Mouse (Mus musculus) gastrocnemius, postnatal 4 days (tissue): ENCODE results near the gene Creg1. TPM values are rescaled to one million over a fixed set of nuclear protein-coding genes. Genes with fewer than 3 reads are reported as not detected.

Experiments used
- DNase-seq, 2 experiments: peaks; one replicate each; pipeline ENCODE4 v3.0.0; 2021 to 2022; ENCODE audit warnings: low spot score in 2 of 2, mixed read lengths in 2 of 2
- long read RNA-seq, 2 experiments: library from polyadenylated mRNA; stranded (forward); transcript quantifications; one replicate each; pipeline ENCODE4 v2.0.0; 2021
- total RNA-seq, 2 experiments: library from RNA; stranded (reverse); gene quantifications; 2 replicates each; pipeline ENCODE4 v1.2.3; 2021

The Creg1 gene
- 10 to 100 TPM; 27.5 to 28.3 TPM for total RNA-seq
- long read RNA-seq, experiment 1, transcript Creg1-202 (4 exons, 2,163 nt), result major isoform, 41 of 47 reads
- long read RNA-seq, experiment 1, partial matches to known transcripts, result 5 of 47 reads
- long read RNA-seq, experiment 1, other reads (novel, unspliced or antisense), result 1 of 47 reads
- long read RNA-seq, experiment 2, transcript Creg1-202 (4 exons, 2,163 nt), result major isoform, 63 of 65 reads
- long read RNA-seq, experiment 2, partial matches to known transcripts, result 0 of 65 reads
- long read RNA-seq, experiment 2, other reads (novel, unspliced or antisense), result 2 of 65 reads

DNA sequence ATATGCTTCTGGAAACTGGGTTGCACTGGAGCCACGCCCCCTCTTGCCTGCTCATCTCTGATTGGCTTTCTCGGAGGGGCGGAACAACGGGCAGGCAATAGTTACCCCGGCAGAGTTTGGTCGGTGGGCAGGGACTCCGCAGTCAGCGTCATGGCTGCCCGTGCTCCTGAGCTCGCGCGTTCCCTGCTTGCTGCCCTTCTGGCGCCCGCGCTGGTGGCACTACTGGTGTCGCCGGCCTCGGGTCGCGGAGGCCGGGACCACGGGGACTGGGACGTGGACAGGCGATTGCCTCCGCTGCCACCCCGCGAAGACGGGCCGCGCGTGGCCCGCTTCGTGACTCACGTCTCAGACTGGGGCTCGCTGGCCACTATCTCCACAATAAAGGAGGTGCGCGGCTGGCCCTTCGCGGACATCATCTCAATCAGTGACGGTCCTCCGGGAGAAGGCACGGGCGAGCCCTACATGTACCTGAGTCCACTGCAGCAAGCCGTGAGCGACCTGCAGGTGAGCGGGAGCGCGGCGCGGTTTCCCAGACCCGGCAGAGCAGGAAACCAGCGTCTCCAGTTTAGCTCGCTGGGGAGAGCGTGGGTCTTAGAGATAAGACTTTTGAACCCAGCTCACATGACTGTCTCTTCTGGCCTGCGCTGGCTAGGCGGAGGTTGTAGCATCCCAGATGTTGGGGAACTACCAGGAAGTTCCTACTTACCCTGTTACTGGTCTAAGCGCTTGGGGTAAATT, at the start of gene Creg1:
Creg1 (plus strand) TSS at position 112 of the 738 bp plus-strand sequence.
- DNase-seq, result peak; percentile 79 to 91

DNA sequence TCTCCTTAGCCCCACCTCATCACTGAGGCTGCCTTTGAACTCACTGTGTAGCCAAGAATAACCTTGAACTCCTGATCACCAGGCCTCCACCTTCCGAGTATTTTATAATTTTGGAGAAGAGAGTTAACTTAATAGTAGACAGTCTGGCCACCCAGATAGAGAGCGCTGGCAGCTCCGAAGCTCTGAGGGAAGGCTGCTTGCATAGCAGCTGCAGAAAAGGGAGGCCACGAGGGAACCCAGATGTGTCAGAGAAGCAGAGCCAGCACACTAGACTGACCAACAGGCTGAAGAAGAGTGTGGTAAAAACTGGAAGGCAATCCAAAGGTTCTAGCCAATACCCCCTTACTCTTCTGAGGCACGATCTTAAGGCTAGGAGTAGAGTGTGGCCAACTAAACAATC, 49.7 kb upstream of the Creg1 start:
- DNase-seq, result peak in 1 of 2 experiments; percentile 46

- no peak for DNase-seq
Observed at GRCm38 (mm10) chr1:165716426-165716825, 47.1 kb upstream of the Creg1 start.

DNA sequence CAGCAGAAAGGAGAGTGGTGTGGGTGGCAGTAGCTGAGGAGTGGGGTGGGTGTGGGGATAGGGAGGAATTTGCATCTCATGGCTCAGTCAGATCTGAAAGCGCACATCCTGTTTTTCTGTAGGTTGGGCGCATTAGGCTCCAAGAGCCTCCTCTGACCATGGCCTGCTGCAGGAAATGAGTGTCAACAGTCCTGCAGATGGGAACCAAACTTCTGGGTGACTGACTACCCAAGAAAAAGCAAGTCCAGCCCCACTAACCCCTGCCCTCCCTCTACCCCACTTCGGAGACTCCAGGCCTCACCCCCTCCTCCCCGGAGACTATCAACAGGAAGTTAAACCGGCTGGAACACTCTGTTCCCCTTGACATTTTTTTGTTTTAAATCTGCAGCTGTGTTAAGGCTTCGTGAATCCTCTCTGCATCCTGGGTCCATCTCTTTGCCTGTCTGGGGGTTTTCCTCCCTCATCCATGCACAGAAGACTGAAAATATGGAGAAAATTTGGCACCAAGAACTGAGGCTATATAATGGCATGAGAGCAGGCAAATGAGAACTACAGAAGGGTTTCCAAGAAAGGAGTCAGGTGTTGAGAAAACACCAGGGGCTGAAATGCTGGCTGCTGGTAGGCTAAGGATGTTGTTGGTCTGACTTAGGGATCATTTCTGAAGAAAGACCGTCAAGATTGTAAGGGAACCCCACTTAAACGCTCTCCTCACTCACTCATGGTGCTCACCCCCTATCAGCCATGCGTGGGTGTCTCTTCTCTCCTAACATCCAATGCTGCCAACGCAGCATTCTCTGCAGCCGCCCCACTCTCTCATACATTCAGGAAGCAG, 45.6 kb upstream of the Creg1 start:
- peak in 1 of 2 experiments; percentile 30 for DNase-seq

- peak in 1 of 2 experiments; percentile 8 for DNase-seq
Observed at GRCm38 (mm10) chr1:165718543-165719105, 44.9 kb upstream of the Creg1 start.

DNA sequence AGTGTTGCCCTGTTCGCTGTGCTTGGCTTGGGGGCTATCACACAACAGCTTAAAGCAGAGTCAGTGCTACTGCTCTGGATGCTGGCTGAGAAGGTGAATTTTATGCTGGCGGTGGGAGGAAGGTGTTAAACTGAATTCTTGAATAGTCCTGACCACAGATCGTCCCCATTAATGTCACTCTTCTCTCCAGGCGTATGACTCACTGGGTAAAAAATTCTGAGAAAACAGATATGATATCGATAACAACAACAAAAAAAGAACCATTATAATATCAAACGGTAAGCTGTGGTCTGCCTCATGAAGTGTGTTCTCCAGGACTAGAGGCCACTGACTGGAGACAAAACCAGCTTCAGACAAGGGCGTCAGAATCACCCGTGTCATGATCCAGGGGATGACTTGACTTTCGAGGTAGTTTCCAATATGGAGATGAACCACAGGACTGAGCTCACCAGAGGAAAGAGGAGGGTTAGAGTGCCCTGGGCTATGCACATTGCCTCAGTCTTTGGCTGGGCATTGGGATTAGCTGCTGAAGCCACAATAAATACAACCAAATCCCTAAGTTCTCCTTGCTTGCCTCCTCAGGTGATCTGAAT, 40.9 kb upstream of the Creg1 start:
- no peak for DNase-seq

DNA sequence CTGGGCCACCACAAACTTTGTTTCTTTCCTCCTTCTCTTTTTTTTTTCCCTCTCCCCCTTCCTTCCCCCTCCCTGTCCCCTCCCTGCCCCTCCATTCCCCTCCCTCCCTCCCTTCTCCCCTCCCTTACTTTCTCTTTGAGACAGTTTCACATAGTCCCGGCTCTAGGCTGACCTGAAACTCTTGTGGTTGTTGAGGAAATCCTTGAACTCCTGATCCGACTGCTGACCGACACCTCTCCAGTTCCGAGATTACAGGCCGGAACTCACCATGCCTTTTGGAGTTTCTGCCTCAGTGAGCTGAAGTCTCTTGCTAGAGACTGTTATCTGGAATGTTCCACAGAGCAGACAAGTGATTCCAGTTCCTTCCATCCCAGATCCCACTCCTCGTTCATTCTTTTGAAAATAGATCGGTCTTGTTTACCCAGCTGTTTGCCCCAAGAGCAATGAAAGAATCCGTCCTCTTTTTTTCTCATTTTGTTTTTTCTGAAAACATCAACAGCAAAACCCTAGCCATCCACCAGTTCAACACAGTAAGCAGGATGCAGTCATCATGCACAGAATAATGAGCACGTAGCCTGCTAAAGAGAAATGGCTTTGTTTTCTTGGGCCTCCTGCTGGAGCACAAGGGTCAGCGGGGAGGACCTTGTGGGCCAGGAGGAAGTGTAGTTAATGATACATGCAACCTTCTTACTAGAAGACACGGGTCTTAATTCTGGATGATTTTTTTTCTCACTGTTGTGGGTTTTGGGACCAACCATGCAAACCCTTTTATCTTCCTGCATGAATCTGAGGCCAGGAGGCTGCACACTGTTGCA, 39.1 kb upstream of the Creg1 start:
- peak in 1 of 2 experiments; percentile 8 for DNase-seq

GRCm38 (mm10) chr1:165725039-165725644, 38.4 kb upstream of the Creg1 start:
- DNase-seq, result no peak

DNA sequence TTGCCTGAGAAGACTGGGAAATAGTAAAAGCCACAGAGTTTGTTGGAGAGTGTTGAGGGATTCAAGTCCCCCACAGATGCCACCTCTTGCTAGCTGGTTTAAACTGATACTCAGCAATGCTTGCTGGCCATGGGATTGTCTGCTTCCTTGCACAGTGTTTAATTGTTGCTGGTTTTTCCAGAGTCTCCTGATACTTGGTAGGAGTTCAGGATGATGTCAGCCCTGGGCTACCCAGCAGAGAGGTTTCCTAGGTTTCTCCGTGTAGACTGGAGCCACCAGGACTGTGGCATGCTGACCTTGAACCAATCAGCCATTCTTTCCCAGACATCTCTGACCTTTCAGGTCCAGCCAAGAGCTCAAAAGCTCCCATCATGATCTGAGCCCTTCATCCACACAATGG, 36.6 kb upstream of the Creg1 start:
- no peak for DNase-seq

DNA sequence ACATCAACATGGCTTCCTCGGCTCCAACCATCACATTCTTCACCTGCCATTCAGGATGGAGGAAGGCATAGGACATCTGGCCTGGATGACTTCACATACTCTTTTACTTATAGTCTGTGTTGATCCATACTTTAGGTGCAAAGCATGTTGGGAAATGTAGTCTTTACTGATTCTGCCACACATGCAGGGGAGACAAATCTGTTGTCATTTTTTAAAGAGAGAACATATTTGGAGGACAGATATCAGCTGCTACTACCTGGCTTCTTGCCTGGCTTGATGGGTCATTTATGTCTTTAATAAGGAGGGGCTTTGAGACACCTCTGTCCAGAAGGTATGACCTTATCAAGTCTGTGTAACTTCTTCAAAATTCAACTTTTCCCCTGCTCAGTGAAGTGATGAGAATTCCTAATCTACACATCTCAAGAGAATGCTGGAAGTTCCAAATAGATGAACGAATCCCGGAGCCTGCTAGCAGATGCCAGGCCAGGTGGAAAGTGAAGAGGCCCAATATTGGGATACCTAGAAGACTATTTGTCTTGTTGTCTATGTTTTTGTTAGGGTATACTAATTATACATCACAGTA, 35.4 kb upstream of the Creg1 start:
- no peak for DNase-seq

GRCm38 (mm10) chr1:165730129-165730528, 33.4 kb upstream of the Creg1 start:
- DNase-seq, result no peak

GRCm38 (mm10) chr1:165731553-165731952, 32.0 kb upstream of the Creg1 start:
- no peak for DNase-seq

- no peak for DNase-seq
Observed at GRCm38 (mm10) chr1:165734840-165735239, 28.7 kb upstream of the Creg1 start.

DNA sequence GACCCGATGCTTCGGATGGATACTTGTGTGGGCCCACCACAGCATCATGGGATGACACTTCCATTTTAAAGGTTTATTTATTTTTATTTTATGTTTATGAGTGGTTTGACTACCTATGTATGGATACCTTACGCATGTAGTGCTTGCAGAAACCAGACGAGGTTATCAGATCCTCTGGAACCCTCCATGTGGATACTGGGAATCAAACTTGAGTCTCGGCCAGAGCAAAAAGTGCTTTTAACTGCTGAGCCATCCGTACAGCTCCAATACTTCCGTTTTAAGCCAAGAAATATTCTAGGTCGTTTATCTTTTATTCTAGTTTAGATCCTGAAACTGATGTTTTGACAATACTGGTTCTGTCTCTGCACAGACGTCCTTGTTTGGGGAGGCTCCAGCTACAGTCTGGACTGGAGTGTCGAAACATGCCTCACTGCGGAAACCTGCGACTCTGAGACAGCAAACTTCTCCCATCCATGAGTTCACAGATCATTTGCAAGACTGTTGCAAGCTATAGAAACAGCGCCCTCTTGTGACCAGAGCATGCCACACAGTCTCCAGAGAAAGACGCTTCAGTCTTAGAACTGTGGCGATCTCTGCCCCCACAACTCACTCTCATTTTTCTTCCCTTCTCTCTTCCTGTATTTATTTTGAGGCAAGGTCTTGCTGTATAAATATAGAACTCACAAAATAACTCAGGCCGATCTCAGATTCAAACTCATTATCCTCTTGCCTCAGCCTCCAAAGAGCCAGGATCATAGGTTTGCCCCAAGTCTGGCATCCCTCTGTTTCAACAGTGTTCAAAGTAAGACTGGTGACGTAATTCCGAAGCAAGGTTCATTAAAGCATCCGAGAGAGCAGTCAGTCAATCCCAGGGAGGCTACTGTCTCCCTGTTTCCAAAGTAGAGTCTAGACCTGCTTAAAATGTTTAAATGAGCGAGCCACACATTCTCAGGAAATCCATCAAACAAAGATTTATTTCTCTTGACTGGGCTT, 27.4 kb upstream of the Creg1 start:
- DNase-seq, result peak; percentile 75 to 87

DNA sequence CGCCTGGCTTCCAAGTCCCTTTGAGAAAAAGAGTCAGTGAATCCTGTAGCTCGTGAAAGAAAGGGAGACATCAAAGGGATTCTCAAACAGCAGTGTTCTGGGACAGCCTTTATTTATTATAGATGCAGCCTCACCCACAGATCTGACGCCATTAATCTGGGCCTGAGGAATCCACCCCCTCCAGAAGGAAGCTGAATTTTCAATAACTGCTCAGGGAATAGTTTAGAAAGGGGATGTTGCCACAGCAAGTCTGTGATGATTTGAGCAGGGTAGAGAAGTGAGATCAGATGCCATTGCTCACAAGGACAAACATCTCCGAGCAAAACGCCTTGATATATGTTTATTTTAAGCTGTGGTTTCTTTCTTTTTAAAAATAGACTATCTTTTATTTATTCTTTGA, 26.1 kb upstream of the Creg1 start:
- no peak for DNase-seq

GRCm38 (mm10) chr1:165737867-165738266, 25.7 kb upstream of the Creg1 start:
- no peak for DNase-seq

GRCm38 (mm10) chr1:165738985-165739384, 24.6 kb upstream of the Creg1 start:
- DNase-seq, result no peak

DNA sequence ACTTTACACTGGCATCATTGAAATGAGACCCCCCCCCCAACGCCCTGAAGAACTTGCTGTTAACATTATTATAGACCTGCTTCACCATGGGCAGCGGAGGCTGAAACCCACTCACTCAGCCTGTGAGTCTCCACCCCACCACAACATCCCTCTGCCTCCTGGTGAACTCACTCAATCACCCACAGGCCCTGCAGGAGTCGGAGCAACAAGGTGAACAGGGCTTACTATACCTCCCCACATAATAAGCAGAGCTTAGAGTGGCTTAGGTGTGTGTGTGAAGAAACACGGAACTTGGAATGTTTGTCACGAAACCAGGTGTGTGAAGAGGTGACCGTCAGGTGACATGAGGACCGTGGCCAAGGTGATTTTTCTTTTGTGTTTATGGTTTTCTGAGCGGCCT, 21.6 kb upstream of the Creg1 start:
- DNase-seq, result no peak
